Mouse (Mus musculus) thymus, adult 18-20 months (tissue): ENCODE results near the gene Gtf2ird2.

Experiments used
- DNase-seq, 2 experiments: peaks; one replicate each; pipeline ENCODE4 v3.0.0; 2022; ENCODE audit warnings: mixed read lengths in 2 of 2

Gtf2ird2 gene

DNA sequence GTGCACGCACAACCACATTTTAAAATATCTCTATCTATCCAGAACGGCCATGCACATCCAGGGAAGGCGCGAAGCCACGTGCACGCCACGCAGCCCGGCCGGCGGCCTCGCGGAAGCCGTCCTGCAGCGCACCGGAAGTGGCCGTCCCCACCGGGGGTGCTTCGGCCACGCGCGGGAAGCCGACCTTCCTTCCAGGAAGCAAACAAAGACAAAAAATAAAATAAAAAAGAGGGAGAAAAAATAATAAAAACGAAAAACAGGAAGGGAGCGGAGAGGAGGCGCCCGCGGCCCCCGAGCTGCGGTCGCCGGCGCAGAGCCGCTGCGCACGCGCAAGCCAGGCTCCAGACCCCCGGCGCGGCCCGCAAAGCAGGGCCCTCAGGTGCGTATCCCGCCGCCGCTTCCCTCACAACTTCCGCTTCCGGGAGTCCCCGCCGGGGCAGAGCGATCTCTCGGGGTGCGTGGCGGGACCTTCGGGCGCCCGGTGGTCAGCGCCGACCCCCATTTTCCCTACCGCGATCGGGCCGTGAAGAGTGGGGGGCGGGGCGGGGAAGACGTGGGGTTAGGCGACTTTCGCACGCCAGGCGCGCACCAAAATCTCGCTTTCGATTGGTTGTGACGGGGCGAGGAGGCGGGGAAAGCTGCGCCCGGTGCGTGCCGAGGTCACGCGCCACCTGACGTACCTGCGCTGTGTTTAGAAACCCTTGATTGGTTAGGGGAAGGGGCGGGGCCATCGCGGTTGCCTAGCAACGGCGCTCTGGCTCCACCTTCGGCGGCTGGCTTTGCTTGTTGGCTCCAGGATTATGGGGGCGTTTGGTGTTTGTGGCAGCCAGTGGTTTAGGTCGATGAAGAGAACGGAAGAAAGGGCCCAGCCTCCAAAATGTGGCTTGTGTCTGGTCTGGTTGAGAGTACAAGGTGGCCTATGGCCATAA lies at the start of gene Gtf2ird2:
Gtf2ird2 (plus strand) TSS at position 140 of the 929 bp plus-strand sequence.
- peak; percentile 98 to 99 for DNase-seq

DNA sequence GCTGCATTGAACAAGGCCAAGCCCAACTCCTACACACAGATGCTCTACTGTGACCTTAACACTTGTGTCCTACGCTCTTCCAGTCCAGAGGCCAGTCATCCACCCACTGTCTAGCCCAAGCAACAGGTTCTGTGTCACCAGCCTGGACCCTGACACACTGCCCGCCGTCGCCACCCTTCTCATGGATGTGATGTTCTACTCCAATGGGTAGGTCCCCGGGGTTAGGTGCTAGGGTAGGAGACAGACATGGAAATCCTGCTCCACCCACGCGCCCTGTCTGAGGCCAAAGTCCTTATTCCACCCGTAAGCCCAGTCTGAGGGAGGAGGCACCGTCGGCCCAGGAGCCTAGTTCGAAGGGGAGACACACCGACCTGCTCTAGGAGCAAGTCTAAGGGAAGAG lies 47.8 kb upstream of the Gtf2ird2 start:
- no peak for DNase-seq

DNA sequence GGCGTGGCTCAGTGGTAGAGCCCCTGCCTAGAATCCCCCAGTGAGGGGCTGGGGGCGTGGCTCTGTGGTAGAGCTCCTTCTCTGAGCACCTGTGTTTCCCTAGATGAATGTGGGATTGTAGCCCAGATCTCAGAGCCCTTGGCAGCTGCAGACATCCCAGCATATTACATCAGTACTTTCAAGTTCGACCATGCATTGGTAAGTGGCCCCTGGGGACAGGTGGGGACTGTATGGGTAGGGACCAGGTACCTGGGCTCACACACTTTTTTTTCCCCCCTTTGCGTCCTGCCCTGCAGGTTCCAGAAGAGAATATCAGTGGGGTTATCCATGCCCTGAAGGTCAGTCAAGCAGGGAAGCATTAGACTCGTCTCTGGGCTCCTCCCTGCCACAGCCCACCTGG lies 45.9 kb upstream of the Gtf2ird2 start:
- DNase-seq, result no peak

DNA sequence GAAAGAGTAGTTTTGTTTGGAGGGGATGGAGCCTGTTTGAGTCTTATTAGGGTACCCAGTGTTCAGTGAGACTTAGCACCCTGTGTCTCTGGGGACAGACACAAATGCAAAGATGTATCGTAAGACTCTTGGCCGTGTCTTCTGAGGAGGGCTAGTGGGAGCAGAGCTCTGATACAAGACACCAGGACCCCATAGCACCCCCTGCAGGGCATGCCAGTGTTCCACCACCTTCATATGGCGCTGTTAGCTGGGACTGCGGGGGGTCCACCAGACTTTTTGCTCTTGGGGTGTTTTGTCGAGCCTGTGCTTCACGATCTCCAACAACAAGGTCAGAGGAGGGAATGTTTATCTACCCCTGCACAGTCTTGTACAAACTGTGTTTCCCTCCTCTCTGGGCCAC lies 44.4 kb upstream of the Gtf2ird2 start:
- DNase-seq, result no peak

DNA sequence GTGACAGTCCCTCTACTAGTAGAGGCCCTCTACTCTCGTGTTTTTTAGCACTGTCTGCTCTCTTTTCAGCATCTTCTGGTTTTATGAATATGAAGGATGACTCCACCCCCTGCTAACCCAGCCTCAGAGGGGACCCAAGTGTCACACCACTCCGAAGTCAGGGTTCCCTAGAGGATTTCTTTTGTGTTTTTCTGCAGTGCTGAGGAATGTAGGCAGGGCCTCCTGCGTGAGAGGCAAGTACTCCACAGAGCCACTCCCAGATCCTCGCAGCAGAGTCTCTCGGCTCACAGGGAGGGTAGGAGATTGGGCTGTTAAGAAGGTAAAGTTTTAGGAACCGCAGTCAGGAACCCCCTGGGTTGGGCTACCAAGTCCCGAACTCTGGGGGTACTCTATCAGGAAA lies 42.6 kb upstream of the Gtf2ird2 start:
- no peak for DNase-seq

DNA sequence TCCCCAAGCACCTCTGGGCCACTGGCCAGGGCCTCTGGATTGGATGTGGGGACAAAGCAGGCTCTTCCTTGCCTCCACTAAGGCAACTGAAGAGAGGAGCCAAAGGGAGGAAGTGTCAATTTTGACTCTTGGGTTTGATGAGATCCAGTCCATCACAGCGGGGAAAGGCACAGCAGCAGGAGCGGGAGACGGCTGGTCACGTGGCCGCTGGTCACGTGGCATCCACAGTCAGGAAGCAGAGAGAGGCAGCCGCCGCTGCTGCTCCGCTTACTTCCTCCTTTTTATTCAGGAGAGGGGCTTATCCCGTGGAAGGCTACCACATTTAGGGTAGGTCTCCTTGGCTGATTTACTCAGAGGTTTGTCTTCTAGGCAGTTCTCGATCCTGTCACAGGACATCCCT lies 41.4 kb upstream of the Gtf2ird2 start:
- no peak for DNase-seq

DNA sequence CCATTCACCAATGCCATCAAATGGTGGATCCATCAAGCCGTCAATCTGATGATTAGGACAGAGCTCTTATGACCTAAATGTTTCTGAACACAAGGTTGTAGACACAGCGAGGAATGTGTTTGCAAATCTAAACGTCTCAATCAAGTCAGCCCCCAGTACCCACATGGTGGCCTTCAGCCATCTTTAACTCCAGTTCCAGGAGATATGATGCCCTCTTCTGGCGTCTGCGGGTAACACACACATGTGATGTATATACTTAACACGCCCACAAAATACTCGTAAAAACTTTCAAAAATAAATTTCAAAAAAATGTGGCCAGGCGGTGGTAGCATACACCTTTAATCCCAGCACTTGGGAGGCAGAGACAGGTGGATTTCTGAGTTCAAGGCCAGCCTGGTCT lies 38.8 kb upstream of the Gtf2ird2 start:
- no peak for DNase-seq

DNA sequence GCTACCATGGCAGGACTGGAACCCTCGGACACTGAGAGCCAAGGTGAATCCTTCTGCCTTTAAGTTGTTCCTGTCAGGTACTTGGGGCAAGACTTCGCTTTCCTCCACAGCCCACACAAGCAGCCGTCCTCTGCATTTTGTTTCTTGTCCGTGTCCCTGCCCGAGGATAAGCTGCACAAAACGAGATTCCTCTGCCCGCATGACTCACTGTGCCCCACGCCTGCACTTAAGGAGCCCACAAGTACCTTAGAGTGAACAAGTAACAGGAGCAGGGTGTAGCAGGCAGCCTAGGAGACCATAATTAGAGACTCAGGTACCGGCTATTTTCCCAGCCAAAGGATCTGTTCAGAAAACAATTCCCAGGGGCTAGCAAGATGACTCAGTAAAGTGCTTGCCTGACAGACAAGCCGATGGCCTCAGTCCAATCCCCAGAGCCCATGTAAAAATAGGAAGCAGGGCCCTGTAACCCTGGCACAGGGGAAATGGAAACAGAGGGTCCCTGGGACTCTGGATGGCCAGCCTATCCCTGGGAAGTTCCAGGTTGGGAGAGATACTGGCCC lies 36.5 kb upstream of the Gtf2ird2 start:
- no peak for DNase-seq

DNA sequence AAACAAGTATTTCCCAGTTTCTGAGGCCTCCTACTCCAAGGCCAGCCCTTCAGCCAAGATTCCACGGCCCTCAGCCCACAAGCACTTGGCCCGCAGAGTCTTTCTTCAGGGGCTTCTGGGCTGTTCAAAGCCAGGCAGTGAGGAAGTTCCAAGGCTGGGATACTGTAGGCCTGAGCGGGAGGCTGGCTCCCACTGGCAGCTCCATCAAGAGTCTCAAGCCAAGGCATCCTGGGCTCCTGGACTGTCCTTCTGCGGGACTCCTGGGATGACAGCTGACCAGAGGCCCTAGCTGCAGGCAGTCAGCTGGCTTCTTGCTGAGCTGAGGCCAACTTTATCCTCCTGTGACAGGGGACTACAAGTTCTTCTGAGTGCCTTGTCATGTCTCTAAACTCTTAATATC lies 35.7 kb upstream of the Gtf2ird2 start:
- no peak for DNase-seq

DNA sequence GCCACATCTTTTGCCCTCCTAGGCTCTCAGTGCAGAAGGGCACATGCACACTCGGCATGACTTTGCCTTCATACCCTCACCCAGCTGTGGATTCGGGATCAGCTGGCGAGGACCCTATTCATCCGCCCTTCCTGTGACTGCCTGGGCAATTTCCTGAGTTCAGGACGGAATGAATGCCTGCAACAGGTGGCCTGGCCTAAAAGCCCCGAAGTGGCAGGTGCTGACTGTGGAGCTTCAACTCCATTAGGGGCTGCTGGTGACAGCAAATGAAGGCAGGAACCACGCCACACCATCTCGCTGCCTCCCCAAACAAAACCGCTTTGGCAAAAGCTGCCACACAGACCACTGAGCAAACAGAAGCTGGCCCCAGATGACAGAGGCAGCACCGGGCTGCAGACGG lies 31.9 kb upstream of the Gtf2ird2 start:
- no peak for DNase-seq

DNA sequence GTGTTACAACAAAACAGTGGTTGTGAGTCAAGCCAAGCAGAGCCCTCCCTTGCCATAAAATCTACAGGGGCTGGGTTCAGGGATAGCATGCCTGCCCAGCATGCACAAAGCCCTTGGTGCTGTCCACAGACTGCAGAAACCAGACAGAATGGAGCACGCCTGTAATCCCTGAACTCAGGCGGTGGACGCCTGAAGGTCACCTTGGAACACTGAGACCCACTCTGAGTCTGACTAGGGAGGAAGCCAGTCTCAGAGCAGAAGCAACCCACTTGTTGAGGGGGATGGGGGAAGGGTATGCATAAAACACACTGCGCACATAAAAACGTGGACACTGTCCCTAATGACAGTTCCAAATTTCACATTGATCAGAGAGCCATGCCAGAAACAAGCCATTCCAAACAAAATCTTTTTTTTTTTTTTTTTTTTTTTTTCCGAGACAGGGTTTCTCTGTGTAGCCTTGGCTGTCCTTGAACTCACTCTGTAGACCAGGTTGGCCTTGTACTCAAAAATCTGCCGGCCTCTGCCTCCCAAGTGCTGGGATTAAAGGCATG lies 27.8 kb upstream of the Gtf2ird2 start:
- DNase-seq, result no peak

DNA sequence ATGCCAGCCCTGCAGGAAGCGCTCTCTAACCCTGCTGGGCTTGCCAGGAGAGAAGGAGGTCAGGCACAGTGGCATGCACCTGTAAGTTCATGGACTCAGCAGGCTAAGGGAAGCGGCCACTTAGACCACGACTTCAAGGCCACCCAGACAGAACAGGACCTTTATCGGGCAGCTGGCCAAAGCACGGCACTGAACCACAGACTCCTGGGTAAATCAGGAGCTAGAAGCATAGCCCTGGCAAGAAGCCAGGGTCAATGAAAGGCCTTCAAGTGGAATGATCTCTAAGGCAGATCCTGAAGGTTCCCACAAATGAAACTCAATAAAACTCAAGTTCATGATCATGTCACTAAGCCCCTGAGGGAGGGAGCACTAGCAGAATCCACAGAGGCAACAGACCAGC lies 19.1 kb upstream of the Gtf2ird2 start:
- DNase-seq, result no peak

DNA sequence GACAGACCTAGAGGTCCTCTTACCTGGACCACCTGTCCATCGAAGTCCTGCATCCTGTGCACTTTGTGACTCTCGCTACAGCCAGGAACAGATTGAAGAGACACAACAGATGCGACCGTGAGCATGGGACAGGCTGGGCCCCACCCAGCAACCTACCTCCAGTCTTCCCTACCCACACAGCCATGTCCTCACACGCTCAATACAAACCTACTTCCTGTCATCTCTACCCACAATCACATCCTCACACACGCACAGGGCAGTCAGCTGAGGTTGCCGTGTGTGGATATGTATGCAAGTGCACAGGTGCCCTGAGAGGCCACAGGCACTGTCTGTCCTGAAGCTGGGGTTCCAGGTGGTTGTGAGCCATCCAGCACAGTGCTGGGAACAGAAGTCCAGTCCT lies 17.2 kb upstream of the Gtf2ird2 start:
- DNase-seq, result no peak

DNA sequence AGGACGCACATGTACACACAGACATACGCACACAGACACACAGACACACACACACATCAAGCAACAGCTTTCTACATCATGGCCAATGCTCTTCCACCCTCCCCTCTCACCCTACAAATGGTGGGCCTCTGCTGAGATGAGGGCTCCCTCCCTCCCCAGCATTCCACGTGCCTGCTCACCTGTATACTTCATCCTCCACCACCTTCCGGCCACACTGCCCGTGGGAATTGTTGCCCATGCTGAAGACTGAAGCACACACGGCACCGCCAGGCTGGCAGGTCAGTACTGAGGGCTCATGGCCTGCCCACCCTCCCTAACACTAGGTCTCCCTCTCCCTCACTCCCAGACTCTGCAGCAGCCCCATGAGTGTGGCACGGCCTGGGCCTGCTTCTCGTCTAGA lies 15.8 kb upstream of the Gtf2ird2 start:
- DNase-seq, result no peak

DNA sequence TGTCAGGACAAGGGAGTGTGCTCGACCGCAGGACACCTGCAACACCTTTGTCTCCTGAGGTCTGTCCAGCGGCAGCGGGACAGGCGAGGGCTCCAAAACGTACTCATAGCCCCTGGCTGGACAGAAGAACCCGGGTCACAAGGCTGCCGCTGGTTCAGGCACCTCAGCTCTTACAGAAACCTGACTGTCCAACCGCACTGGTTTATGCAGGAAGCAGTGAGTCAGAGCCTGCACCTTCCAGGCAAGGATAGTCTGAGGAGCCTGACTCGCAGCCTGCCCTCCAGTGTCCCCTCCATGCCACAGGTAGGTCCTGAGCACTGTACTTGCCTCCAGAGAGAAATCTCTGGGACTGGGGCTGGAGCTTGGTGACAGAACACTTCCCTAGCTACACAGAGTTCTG lies 14.6 kb upstream of the Gtf2ird2 start:
- DNase-seq, result no peak

DNA sequence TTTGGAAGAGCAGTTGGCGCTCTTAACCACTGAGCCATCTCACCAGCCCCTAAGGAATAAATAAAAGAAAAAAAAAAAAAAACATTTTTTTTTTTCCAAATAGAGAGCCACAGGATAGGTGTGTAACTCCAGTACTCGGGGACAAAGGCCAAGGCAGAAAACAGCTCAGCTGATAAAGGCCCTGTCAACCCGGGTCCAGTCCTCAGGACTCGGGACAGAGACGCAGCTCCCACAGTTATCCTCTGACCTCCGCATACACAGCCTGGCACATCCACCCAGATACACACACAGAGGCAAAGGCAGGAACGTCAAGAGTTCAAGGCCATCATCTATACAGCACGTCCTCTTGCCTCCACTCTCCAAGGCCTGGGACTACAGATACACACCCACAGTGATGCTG lies 13.7 kb upstream of the Gtf2ird2 start:
- no peak for DNase-seq

DNA sequence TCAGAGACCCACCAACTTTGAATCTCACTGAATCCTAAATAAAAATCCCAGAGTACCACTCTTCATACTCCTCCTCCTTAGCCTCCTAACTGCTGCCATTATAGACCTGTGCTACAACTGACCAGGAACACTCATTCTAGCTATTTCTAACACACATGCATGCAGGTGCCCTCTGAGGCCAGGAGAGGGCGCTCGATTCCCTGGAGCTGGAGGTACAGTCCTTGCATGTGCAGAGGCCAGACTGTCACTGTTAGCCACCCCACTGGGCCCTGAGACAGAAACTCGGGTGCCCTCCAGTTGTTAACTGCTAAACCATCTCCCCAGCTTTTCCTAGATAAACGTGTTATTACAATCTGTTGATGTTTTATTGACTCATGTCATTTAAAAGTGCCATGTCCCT lies 10.6 kb upstream of the Gtf2ird2 start:
- no peak for DNase-seq

DNA sequence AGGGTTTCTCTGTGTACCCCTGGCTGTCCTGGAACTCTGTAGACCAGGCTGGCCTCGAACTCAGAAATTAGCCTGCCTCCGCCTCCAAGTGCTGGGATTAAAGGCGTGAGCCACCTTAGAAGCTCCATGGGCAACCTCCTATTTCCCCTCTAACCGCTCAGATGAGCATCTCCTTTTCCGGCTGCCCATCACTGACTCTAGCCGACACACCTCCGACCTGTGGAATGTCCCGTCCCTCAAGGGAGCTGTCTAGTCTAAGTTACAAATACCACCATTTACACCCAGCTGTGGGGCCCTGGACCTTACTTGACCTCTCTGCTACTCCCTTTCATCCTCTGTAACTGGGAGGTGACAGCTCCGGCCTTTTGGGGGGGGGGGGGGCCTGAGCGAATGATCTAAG lies 8.1 kb upstream of the Gtf2ird2 start:
- DNase-seq, result no peak

DNA sequence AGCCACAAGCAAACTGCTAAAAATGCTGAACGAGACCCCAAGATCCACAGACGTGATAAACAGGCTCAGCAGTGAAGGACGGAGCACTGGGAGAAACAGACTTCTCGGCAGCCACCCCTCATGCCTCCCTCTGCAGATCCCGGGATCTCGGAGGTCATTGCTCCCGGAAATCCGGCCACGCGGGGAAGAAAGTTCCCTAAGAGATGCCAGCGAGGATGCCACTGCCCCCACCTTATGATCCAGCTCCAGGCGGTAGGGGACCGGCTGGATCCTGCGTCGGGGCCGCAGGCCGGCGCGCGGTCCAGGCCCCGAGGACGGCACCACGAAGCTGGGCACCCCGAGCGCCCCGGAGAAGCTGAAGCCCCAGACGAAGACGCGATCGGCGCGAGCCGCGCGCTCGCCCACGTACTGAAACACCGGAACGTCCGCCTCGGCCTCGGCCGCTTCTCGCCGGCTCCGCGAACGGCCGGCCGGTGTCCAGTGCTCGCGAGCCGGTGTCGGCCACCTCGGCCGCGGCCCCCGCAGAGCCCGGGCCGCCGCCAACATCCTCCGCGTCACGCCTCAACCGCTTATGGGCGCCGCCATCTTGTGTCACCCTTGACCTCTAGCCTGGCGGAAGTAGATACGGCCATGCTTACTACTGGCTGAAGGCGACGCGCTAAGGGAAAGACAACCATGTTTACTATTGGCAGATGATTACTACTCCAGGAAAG lies 7.5 kb upstream of the Gtf2ird2 start, which contains the start of gene Rcc1l:
Rcc1l (minus strand) TSS at position 606 of the 713 bp plus-strand sequence.
- DNase-seq, result peak; percentile 58 to 77

DNA sequence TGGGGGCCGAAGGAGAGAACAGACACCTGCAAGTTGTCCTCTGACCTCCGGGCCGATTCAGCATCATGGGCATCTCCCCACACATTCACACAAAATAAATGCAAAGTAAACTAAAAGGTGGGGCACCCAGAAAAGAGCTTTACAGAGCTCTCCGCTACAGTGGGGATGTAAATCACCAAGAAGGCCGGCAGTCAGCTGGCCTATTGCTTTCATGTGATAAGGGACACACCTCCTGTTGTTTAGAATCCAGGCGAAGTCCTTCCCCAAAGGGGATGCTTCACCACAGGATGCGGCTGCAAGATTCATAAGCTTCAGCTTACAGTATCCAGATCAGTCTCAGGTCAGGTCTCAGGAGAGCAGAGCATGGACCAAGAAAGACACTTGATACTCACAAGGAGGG lies 5.3 kb upstream of the Gtf2ird2 start:
- DNase-seq, result no peak

DNA sequence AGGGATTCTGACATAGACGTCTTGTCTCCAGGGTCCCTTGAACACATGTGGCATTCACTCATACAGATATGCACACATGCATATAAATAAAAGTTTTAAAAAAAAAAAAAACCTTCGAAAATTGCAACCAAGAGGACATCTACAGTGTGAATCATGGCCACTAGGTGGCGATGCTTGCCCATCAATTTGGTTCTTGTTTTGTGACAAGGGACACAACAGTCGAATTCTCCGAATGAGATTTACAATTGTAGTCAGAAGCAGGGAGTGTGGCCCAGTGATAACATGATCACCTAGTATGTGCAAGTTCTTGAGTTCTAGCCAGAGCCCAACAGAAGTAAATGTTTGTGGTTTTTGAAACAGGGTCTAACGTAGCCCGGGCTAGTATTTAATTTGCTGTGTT lies 3.9 kb upstream of the Gtf2ird2 start:
- peak; percentile 48 to 67 for DNase-seq

DNA sequence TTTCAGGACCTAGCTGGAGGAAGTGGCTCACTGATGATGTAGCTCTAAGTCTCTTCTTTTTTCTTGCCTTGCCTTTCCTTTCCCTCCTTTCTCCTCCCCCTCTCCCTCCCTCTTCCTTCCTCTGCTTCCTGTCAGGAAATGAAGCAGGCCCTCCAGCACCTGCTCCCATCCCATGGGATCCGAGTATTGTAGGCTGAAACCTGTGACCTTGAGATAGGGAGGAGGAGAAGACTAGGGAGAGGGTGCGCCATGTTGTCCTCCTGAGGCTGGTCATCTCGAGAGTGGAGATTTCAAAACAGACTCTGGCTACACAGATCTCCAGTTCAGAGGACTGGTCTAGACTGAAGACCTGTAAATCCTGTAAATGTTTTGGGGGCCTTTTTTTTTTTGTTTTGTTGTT lies 1.6 kb upstream of the Gtf2ird2 start:
- no peak for DNase-seq

DNA sequence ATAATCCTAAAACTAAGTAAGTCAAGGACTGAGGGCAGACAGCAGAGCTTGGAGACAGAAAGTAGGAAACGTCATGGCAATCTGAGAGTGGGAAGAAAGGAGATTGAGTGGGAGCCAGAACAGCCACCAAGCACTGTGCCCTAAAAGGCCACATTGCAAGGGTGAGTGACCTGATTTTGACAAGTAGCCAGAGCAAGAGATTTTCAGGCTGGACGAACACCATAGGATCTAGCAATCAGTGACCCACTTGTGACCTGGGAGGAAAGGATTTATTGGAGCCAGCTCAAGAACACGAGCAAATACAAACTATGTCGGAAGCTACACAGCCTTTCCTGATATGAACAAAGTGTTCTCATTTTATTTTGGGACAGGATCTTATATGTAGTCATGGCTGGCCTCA lies 1.1 kb upstream of the Gtf2ird2 start:
- no peak for DNase-seq

DNA sequence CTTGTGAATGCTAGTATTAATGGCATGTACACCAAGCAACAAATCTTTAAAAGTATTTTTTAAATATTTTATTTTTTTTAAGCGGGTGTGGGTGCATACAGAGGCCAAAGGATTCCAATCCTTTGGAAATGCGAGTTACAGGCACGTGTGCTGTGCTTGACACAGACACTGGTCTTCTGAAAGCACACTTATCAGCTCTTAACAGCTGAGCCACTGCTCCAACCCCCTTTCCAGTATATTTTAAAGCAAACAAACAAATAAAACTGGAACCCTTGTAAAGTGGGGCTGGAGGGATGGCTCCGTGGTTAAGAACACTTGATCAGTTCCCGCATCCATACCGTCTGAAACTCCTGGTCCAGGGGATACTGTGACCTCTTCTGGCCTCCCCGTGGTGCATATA lies 657 bp upstream of the Gtf2ird2 start:
- no peak for DNase-seq
